Mouse (Mus musculus) embryonic facial prominence, embryonic 14.5 days (tissue): ENCODE results near the gene E430018J23Rik. TPM values are rescaled to one million over a fixed set of nuclear protein-coding genes. Genes with fewer than 3 reads are reported as not detected.
A peak's percentile ranks its signal among the peaks of the same experiment; 100 is the strongest.
"Not testable (repeated sequence)": the region's sequence is repeated elsewhere in the genome, so short reads cannot be mapped to it uniquely, and the experiment has no call there.

Experiments
- ATAC-seq: fragments of 200-750 bp; cut with Nextera tagmentation; 2 replicates; pipeline ENCODE4 v1.8.0; 2017; ENCODE audit warnings: low read depth, moderate number of reproducible peaks, moderate TSS enrichment
- DNase-seq: peaks from one replicate; pipeline ENCODE4 v3.0.0-alpha.2; 2015; ENCODE audit warnings: low spot score
- H3K27ac ChIP-seq: fragments of 300-500 bp; sonication (generic); replicated peaks from 2 replicates; pipeline ENCODE4 v1.5.1; 2014; ENCODE audit warnings: low read depth, mild to moderate bottlenecking, low read length, moderate library complexity
- H3K27me3 ChIP-seq: fragments of 300-500 bp; sonication (generic); replicated peaks from 2 replicates; pipeline ENCODE4 v1.6.1; 2014; ENCODE audit warnings: low read length; ENCODE audit not compliant: control insufficient read depth, insufficient read depth
- H3K36me3 ChIP-seq: fragments of 300-500 bp; sonication (generic); 2 replicates; pipeline ENCODE4 v1.6.1; 2014; ENCODE audit warnings: low read length, mixed read lengths; ENCODE audit not compliant: control insufficient read depth, insufficient read depth
- H3K4me1 ChIP-seq: fragments of 300-500 bp; sonication (generic); 2 replicates; pipeline ENCODE4 v1.6.1; 2014; ENCODE audit warnings: antibody characterized with exemption, low read length; ENCODE audit not compliant: control insufficient read depth, insufficient read depth
- H3K4me2 ChIP-seq: fragments of 300-500 bp; sonication (generic); 2 replicates; pipeline ENCODE4 v1.6.1; 2014; ENCODE audit warnings: low read depth, mild to moderate bottlenecking, low read length, moderate library complexity, mixed read lengths
- H3K4me3 ChIP-seq: fragments of 300-500 bp; sonication (generic); 2 replicates; pipeline ENCODE4 v1.5.1; 2014; ENCODE audit warnings: low read depth, mild to moderate bottlenecking, low read length
- H3K9ac ChIP-seq: fragments of 300-500 bp; sonication (generic); 2 replicates; pipeline ENCODE4 v1.6.1; 2014; ENCODE audit warnings: low read depth, mild to moderate bottlenecking, low read length, moderate library complexity, mixed read lengths
- H3K9me3 ChIP-seq: fragments of 300-500 bp; sonication (generic); 2 replicates; pipeline ENCODE4 v1.6.1; 2016; ENCODE audit warnings: low read length; ENCODE audit not compliant: control insufficient read depth
- WGBS: fragments of 180-500 bp; shearing (Covaris S2); extraction: QIAGEN DNeasy Blood & Tissue Kit; methylation state at CpG from one replicate; pipeline ENCODE4 v1.1.7; 2014; 5-methylcytosine and 5-hydroxymethylcytosine counted together
- polyA plus RNA-seq: library from polyadenylated mRNA; unstranded; fragments of >200 nt; fragmentation: Nextera tagmentation; extraction: Ambion mirVana; gene quantifications from 2 replicates; pipeline ENCODE4 v1.2.1, GENCODE M21; 2014

E430018J23Rik gene
- polyA plus RNA-seq, 1 experiment from 2014 or later: 5.6 TPM

- Histone ChIP-seq H3K36me3 (peaks cover 10% of the 10 kb centered on the region), H3K4me1 (peaks cover 10% of the 10 kb centered on the region), H3K4me2 (no peak overlapping the region), H3K4me3 (no peak overlapping the region), H3K27ac (no peak overlapping the region), H3K27me3 (no peaks in the 10 kb centered on the region), H3K9ac (no peak overlapping the region), H3K9me3 (no peaks in the 10 kb centered on the region)
- DNase-seq (no peak), ATAC-seq (no peak)
- 79% methylated on average over 7 of the region's 7 CpGs for WGBS
These were observed 3.1 kb downstream of the E430018J23Rik start for GRCm38 (mm10) chr7:127390306-127390705.

DNA sequence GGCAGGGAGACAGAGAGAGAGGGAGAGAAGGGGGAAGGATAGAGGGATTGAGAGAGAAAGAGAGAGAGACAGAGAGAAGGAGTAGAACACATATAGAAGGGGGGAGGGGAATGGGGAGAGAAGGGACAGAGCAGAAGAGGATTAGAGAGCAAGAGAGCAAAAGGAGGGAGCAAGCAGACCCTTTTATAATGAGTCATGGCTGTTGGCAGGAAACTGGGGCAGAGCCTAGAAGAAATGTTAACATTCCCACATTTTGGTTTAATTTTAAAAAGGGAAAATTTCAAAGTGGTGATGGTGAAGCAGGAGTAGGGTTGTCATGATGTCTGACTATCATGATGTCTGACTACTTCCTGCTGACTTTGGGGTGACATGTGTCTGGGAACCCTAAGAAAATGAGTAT is 5.2 kb downstream of the E430018J23Rik start:
- not testable (repeated sequence) for H3K4me2 ChIP-seq, H3K27me3 ChIP-seq, H3K9me3 ChIP-seq, ATAC-seq, H3K4me3 ChIP-seq, DNase-seq, H3K4me1 ChIP-seq, H3K9ac ChIP-seq, H3K27ac ChIP-seq
- peaks cover 18% of the 10 kb centered on the region for H3K36me3 ChIP-seq

DNA sequence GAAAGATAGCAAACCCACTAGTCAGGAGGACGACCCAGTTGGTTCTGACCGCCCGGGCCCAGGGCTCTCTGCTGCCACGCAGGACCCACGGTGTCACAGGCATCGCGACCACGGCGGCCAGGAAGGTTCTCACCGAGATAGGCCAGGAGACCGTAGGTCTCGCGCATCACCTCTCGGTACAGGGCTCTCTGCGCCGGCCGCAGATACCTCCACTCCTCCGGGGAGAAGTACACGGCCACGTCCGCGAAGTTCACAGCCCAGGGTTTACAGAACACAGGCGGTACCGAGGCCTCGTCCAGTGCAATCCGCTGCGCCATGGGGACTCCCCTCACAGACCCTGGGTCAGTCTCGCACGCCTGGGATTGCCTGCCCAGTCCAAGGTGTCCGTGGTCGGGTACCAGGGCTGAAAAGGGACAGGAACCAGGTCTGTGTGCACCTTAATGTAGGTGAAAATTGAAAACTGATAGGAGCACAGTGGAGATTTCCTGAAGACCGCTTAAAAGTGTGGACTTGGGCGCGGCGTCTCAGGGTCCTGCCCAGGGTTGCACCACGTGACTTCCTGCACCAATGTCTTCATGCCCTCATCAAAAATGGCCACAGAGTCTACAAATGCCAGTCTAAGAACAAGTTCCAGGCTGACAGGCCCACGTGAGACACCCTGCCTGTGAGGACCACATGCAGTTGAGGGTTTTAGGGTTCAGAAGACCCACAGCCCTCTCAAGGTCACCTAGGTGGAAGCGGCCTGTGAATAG is 6.6 kb downstream of the E430018J23Rik start, which contains the start of gene 9130019O22Rik:
Gene 9130019O22Rik, minus strand, starts transcription at position 526 of the 752 bp plus-strand sequence.
- Histone ChIP-seq H3K36me3 (peaks cover 16% of the 10 kb centered on the region), H3K4me1 (no peaks in the 10 kb centered on the region), H3K9me3 (0 out of 2 replicates have a peak, but pooled peaks cover 2% of the 10 kb centered on the region), H3K9ac (peak within 1 kb of the TSS; percentile 70), H3K27ac (no peak within 1 kb of the TSS), H3K27me3 (no peaks in the 10 kb centered on the region), H3K4me3 (peak within 1 kb of the TSS; percentile 53), H3K4me2 (peak within 1 kb of the TSS; percentile 65)
- 20% methylated on average over 33 of the region's 38 CpGs for WGBS
- ATAC-seq (peak; percentile 91), DNase-seq (peak; percentile 94)

DNA sequence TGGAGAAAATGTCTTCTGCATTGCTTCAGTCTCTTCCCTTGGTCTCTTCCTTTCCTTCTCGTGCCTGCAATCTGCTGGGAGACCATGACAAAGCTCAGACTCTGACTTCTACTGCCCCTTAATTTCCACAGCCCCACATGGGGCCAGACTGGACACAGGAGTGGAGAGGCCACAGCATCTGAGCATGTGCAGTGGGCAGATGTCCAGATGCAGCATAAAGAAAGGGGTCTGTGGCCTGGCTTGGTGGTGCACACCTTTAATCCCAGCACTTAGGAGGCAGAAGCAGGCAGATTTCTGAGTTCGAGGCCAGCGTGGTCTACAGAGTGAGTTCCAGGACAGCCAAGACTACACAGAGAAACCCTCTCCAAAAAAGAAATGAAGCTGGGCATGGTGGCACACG is 7.9 kb downstream of the E430018J23Rik start:
- H3K4me1 ChIP-seq, H3K9me3 ChIP-seq, H3K27ac ChIP-seq, H3K36me3 ChIP-seq, DNase-seq, H3K4me2 ChIP-seq, H3K9ac ChIP-seq, H3K27me3 ChIP-seq, H3K4me3 ChIP-seq, ATAC-seq: not testable (repeated sequence)
- WGBS: 86% methylated on average over 4 of the region's 4 CpGs

- Histone ChIP-seq H3K36me3 (peaks cover 10% of the 10 kb centered on the region; the same call in 1 of the 2 replicates), H3K27ac (no peak overlapping the region), H3K9me3 (no peaks in the 10 kb centered on the region), H3K4me3 (no peak overlapping the region), H3K4me2 (no peak overlapping the region), H3K27me3 (no peaks in the 10 kb centered on the region), H3K9ac (no peak overlapping the region), H3K4me1 (no peaks in the 10 kb centered on the region)
- 79% methylated on average over 6 of the region's 6 CpGs for WGBS
- ATAC-seq (no peak), DNase-seq (no peak)
These were observed 15.0 kb downstream of the E430018J23Rik start for GRCm38 (mm10) chr7:127378310-127378921.

GRCm38 (mm10) chr7:127375271-127376245 is 17.9 kb downstream of the E430018J23Rik start, which contains the start of gene Zfp747:
TSS of gene Zfp747 (minus strand) at chr7:127376050.
- Histone ChIP-seq H3K4me2 (peak within 1 kb of the TSS; percentile 66), H3K4me3 (peak within 1 kb of the TSS; percentile 59), H3K36me3 (peaks cover 17% of the 10 kb centered on the region; the same call in 1 of the 2 replicates), H3K27ac (peak within 1 kb of the TSS; percentile 63; the same call in 1 of the 2 replicates), H3K9ac (peak within 1 kb of the TSS; percentile 73)
- WGBS: 2% methylated on average over 40 of the region's 49 CpGs
- not testable (repeated sequence) for H3K27me3 ChIP-seq, H3K9me3 ChIP-seq, H3K4me1 ChIP-seq
- DNase-seq (peak; percentile 97), ATAC-seq (peak; percentile 94)

GRCm38 (mm10) chr7:127371870-127372269 is 21.6 kb downstream of the E430018J23Rik start:
- not testable (repeated sequence) for H3K4me3 ChIP-seq, H3K9ac ChIP-seq, H3K4me1 ChIP-seq, H3K4me2 ChIP-seq, ATAC-seq, H3K27me3 ChIP-seq, DNase-seq, H3K27ac ChIP-seq, H3K9me3 ChIP-seq
- 71% methylated on average over 3 of the region's 3 CpGs for WGBS
- H3K36me3 ChIP-seq: peaks cover 17% of the 10 kb centered on the region; the same call in 1 of the 2 replicates

DNA sequence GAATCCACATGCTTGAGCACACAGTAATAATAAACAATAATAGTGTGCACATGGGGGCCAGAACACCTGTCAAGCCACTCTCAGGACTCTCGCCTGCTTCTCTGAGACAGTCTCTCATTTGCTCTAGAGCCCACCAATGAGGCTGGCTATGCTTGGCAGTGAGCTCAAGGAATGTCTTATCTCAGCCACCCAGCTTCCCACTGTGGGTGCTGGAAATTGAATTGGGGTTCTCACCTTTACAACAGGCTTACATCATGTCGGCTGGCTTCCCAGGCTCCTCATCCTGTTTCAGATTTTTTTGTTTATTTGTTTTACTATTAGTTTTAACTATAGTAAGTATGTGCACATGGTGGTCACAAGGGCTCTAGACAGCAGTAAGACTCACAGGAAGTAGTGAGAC is 22.2 kb downstream of the E430018J23Rik start:
- no peak for ATAC-seq
- no peak overlapping the region for H3K9ac ChIP-seq
- 72% methylated on average over 2 of the region's 2 CpGs for whole genome bisulfite sequencing
- no peaks in the 10 kb centered on the region for H3K4me1 ChIP-seq
- no peak overlapping the region for H3K27ac ChIP-seq
- peaks cover 17% of the 10 kb centered on the region; the same call in 1 of the 2 replicates for H3K36me3 ChIP-seq
- no peaks in the 10 kb centered on the region for H3K9me3 ChIP-seq
- no peak for DNase-seq
- no peak overlapping the region for H3K4me3 ChIP-seq
- H3K27me3 ChIP-seq: no peaks in the 10 kb centered on the region
- no peak overlapping the region for H3K4me2 ChIP-seq
